Comparison of ENCODE assay signal across 8 mouse cellular contexts in genomic region chr11:29839781-29840180, GRCm38 (mm10). TPM values are rescaled to one million over a fixed set of nuclear protein-coding genes. Genes with fewer than 3 reads are reported as not detected.
DNase-seq lines count a peak whose midpoint lies in the region; ATAC-seq lines count a peak whose summit lies in the region.

No protein-coding gene starts in this region.

- no peaks in the 10 kb centered on the region for H3K27me3 ChIP-seq in megakaryocyte, embryonic 14.5 days (replicated peaks)
- no peaks in the 10 kb centered on the region for H3K27me3 ChIP-seq in kidney, embryonic 15.5 days
- no peaks in the 10 kb centered on the region for H3K27me3 ChIP-seq in stomach, embryonic 14.5 days (ENCODE audit: control insufficient read depth, insufficient read depth, low read length)

- H3K27ac ChIP-seq in kidney, embryonic 15.5 days: 0 out of 2 replicates have a peak overlapping the region, but pooled peaks have one; percentile 42
- H3K27ac ChIP-seq in stomach, embryonic 14.5 days (ENCODE audit: low read length): no peak overlapping the region; the same call in 1 of the 2 replicates

- 43% methylated on average over 3 of the region's 3 CpGs for WGBS in kidney, embryonic 15.5 days
- 31% methylated on average over 3 of the region's 3 CpGs for WGBS in stomach, embryonic 14.5 days

- no peak overlapping the region for H3K4me2 ChIP-seq in kidney, embryonic 15.5 days
- no peak overlapping the region for H3K4me2 ChIP-seq in stomach, embryonic 14.5 days (replicated peaks; ENCODE audit: low read depth, low read length)

- DNase-seq in fibroblast of lung, adult 2 months (ENCODE audit: low read depth): peak; percentile 65
- DNase-seq in urinary bladder, adult 18-20 months (ENCODE audit: low spot score in 2 of 2): no peak
- no peak for DNase-seq in thymus, postnatal 4 days

- H3K4me1 ChIP-seq in megakaryocyte, embryonic 14.5 days: peaks cover 23% of the 10 kb centered on the region
- no peaks in the 10 kb centered on the region for H3K4me1 ChIP-seq in kidney, embryonic 15.5 days
- H3K4me1 ChIP-seq in stomach, embryonic 14.5 days (ENCODE audit: control insufficient read depth, insufficient read depth, low read length): no peaks in the 10 kb centered on the region

- no peaks in the 10 kb centered on the region for H3K36me3 ChIP-seq in megakaryocyte, embryonic 14.5 days (replicated peaks; ENCODE audit: low read length)
- no peaks in the 10 kb centered on the region for H3K36me3 ChIP-seq in kidney, embryonic 15.5 days
- no peaks in the 10 kb centered on the region for H3K36me3 ChIP-seq in stomach, embryonic 14.5 days (ENCODE audit: control insufficient read depth, insufficient read depth, low read length)

- ATAC-seq in megakaryocyte, adult 5-6 weeks (ENCODE audit: poor library complexity, severe bottlenecking): no peak
- peak; percentile 62 for ATAC-seq in kidney, embryonic 15.5 days (replicated peaks; ENCODE audit: low FRiP score)
- ATAC-seq in stomach, embryonic 14.5 days (ENCODE audit: insufficient number of reproducible peaks, insufficient read depth, low FRiP score, low read depth): peak; percentile 63; the same call in 1 of the 2 replicates
- no peak for ATAC-seq in CD4-positive, CD25-positive, alpha-beta regulatory T cell, adult 4 months

- H3K4me3 ChIP-seq in megakaryocyte, embryonic 14.5 days (replicated peaks): peak overlapping the region; percentile 28
- H3K4me3 ChIP-seq in kidney, embryonic 15.5 days (replicated peaks): no peak overlapping the region
- no peak overlapping the region for H3K4me3 ChIP-seq in stomach, embryonic 14.5 days (ENCODE audit: low read depth, low read length)

- no peaks in the 10 kb centered on the region for H3K9me3 ChIP-seq in megakaryocyte, embryonic 14.5 days
- no peaks in the 10 kb centered on the region for H3K9me3 ChIP-seq in kidney, embryonic 15.5 days (replicated peaks)
- no peaks in the 10 kb centered on the region for H3K9me3 ChIP-seq in stomach, embryonic 14.5 days (ENCODE audit: control insufficient read depth, low read depth, low read length)

- H3K9ac ChIP-seq in kidney, embryonic 15.5 days: no peak overlapping the region
- H3K9ac ChIP-seq in stomach, embryonic 14.5 days (replicated peaks; ENCODE audit: low read depth, low read length): no peak overlapping the region

RNA-seq across cellular contexts. Expression of gene 4931440F15Rik, which starts 14.3 kb away (rescaled TPM):
- polyA plus RNA-seq in megakaryocyte, embryonic 14.5 days (2012; ENCODE audit: insufficient read depth, low replicate concordance): 0.37 and 2.2 TPM in 2 replicates
- 0.09 TPM in 1 of 2 replicates, not detected in the other for total RNA-seq in megakaryocyte, adult 5-6 weeks (2015)
- 0.28 and 0.29 TPM in 2 replicates for total RNA-seq in megakaryocyte, adult 5-6 weeks (2017)
- polyA plus RNA-seq in kidney, embryonic 15.5 days (2015; fragmentation: Nextera tagmentation; extraction: Ambion mirVana): 0.10 TPM in 2 replicates
- polyA plus RNA-seq in stomach, embryonic 14.5 days (2014; fragmentation: Nextera tagmentation; extraction: Ambion mirVana): 0.07 and 0.36 TPM in 2 replicates
- under 1 TPM in 1 of 2 experiments, not detected in 1; 0.11 TPM for polyA plus RNA-seq in CD4-positive, CD25-positive, alpha-beta regulatory T cell, adult 4 months (2017; shearing (Covaris generic))

Comparison
In these comparisons a context has a peak if more than half of its experiments do, and no peak if none do; other contexts are left out.
1. ATAC-seq: peak in kidney, embryonic 15.5 days (single experiment) and stomach, embryonic 14.5 days (single experiment); none in megakaryocyte, adult 5-6 weeks (single experiment) and CD4-positive, CD25-positive, alpha-beta regulatory T cell, adult 4 months (single experiment).